Mouse (Mus musculus) hematopoietic stem cell, adult 5-6 weeks (primary cell): ENCODE data around the gene Map3k10. TPM values are rescaled to one million over a fixed set of nuclear protein-coding genes. Genes with fewer than 3 reads are reported as not detected.
A peak's percentile ranks its signal among the peaks of the same experiment; 100 is the strongest.

ENCODE experiments used
- ATAC-seq, 2 experiments: fragments of 125-278 bp in 1 of 2; replicated peaks in 1 of 2; 2 replicates each; pipeline ENCODE4 v1.8.0; 2016 to 2017; ENCODE audit warnings: inconsistent platforms in 2 of 2, mild to moderate bottlenecking in 2 of 2, moderate number of reproducible peaks in 2 of 2, low read depth in 1 of 2, moderate TSS enrichment in 1 of 2; ENCODE audit not compliant: low FRiP score in 2 of 2, poor library complexity in 2 of 2, severe bottlenecking in 2 of 2, insufficient read depth in 1 of 2, low TSS enrichment in 1 of 2
- total RNA-seq: library from RNA; stranded (forward); fragments of 172-1452, 232-1000 nt; gene quantifications from 2 replicates; pipeline ENCODE4 v1.2.3, GENCODE M21; 2017

Gene Map3k10
- 3.6 and 5.9 TPM in 2 replicates for total RNA-seq

DNA sequence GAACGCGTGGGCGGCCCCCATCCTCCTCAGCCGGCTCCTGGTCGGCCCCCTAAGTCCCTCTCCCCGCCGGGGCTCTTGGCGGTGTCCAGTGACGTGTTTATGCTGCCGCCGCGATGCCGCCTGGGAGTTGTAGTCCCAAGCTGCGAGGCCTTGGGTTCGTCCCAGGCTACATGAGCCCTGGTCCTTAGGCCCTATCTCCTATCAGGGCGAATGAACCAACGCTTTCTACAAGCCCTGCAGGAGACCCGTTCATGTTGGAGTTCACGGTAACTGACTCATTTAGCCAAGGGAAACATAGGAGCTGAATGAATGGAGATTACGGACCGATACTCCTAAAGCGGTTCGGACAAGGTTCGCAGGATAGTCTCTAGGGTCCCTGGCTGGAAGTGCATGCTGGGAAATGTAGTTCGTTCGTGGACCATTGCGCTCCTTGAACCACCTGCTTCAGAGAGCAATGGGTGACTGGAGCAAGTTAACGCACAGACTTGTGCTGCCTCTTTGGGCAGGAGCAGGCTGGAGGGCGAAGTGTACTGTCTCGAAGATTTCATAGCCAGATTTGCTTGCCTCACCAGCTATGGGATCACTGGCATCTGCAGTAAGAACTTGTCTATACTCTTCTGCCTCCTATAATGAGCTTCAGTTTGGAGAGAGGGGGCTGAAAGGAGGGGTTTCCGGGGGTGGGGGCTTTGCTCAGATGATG lies at the start of gene Map3k10:
TSS of gene Map3k10 (minus strand) at position 77 of the 700 bp plus-strand sequence.
- ATAC-seq, result peak; percentile 97 to 98

DNA sequence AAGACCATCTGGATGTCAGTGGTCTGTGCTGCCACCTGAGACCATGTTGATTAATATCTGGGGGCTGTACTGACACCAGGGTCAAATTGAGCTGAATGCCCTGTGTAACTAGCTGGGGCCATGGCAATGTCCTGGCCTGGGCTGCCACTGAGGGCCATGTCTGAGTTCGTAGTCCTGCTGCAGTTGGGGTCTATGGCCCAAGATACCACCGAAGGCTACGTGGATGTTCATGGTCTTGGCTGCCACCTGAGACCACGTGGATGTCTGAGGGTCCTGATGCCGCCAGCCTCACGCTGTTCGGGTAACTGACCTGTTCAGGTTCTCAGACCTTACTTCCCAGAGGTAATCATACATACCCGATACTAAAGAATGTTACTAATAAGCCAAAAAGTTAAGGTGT lies 47.6 kb upstream of the Map3k10 start:
- ATAC-seq, result no peak

DNA sequence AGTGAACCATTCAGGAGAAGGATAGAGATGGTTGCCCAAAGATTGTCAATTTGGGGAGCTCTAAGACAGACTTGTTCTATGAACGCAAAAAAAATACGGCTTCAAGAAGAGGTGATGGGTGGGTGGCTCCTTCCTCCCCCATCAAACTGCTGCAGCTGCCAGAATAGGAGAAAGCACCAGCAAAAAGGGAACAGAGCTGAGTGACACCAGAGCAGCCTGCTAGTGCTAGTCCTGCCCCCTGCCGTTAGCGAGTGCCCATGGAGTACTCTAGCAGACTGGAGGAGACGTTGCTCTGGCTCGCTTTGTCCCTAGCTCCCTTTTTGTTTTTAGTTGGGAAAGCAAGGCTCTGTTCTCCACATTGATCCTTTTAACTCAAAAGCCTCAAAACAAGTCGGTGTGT lies 36.0 kb upstream of the Map3k10 start:
- ATAC-seq, result no peak

DNA sequence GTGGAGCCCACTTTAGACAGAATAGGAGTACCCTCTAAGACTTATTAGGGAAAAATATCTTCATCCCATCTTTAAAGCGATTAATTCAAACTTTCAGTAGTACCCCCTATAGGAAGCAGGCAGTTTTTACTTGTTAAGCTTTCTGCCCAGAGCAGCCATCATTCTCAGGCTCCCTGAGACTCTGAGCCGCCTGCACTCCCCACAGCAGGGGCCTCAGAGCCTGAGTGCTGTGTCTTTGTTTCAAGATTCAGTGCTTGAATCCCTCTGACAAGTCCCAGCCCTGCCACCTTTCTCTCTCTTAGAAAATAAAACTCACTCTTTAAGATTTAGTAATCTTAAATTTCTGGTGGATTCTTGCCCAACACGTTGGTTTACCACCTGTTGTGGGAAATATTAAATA lies 22.3 kb upstream of the Map3k10 start:
- no peak for ATAC-seq

DNA sequence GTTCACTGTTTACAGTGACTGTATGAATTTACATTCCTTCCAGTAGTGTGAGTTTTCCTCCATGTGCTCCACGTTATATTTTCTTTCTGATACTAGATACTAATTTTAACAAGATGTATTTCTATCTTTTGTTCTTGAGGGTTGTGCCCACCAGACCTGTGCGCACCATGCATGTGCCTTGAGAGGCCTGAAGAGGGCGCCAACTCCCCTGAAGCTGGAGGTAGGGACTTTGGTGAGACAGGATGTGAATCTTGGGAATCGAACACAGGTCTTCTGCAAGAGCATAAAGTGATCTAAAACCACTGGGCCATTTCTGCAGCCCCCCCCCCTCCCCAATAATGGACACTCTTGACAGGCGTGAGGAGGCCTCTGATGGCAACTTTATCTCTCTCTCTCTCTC lies 16.7 kb upstream of the Map3k10 start:
- 0 out of 4 replicates have a peak, but pooled peaks of 1 of the 2 experiments have one; percentile 25 for ATAC-seq

DNA sequence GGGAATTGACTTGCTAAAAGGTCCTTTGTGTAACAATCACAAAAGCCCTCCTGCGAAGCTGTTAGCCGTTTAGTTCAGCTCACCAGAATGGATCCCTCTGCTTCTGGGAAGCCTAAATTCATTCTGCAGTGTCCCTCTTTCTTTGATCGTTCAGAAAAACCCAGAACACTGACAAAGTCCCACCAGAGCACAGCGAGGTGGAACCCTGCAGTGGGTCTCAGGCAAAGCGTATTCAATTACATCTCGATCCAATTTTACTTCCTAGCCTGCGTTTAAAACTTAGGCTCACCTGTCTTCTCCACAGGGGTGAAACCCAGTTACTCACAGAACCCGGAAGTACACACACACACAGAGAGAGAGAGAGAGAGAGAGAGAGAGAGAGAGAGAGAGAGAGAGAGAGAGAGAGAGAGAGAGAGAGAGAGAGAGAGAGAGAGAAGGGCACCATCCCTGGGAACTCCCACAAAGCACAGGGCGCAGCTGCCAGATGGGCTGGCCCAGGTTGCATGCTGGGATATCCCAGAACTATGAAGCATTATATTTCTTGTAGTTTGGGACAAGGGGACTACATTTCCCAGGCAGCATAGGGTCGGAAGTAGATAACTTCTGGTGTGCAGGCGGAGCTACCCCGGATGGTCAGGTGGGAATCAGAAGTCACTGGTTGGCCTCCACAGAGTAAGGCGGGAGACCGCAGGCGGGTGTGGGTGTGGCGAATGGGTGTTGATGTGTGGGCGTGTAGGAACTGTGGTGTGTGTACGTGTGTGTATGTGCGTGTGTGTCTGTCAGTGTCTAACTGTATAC lies 14.6 kb upstream of the Map3k10 start, which contains the start of gene Zfp607b:
TSS of gene Zfp607b (plus strand) at position 526 of the 798 bp plus-strand sequence.
- peak; percentile 98 to 99 for ATAC-seq

DNA sequence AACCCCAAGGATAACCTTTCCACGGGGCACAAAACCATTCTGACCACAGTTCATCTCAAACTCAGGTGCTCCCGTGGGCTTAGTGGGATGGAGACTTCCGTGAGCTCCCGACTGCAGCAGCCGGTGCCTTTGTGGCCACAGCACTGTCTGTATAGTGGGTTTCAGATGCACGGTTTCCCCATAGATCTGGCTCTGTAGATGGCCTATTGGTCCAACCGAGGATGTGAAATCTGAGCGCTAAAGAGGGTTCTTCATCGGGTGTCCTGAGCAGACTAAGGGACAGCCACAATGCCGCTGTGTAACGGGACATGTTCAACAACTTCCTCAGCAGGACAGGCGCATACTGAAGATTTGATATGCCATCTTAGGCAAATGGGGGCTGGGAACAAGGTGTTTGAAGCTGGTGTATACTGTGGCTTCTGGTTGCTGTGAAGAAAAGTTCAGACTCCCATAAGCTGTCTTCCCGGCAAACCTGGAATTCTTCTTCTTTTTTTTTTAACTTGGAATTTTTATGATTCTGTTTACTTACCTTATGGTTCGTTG lies 13.9 kb upstream of the Map3k10 start:
- no peak for ATAC-seq

DNA sequence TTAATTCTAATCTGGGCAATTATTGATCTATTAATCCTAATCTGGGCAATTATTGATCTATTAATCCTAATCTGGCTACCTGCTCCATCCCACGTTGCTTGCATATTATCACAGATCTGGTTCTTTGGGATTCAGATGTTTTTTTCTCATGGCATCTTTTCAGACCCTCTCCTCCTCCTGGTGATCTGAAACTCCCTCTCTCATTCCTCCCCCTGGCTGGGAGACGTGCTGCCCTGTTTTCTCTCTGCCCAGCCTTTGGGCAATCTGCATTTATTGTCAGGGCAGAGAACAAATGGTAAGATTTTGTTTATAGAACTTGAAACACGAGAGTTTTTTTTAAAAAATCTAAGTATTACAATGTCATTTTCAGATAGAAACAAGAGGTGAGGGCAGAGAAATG lies 13.4 kb upstream of the Map3k10 start:
- no peak for ATAC-seq

DNA sequence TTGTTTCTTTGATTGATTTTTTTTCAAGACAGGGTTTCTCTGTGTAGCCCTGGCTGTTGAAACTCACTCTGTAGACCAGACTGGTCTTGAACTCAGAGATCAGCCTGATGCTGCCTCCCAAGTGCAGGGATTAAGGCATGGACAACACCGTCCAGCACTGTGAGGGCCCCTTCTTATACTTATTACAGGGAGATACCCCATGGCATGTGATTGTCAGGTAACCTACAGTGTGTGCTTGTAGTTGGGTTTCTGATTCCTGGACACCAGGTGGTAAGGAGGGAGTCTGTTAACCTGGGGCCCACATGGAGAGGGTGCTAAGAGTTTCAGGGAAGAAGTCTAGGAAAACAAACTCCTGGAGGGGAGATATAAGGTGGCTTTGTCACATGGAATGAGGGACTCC lies 12.6 kb upstream of the Map3k10 start:
- ATAC-seq, result no peak

DNA sequence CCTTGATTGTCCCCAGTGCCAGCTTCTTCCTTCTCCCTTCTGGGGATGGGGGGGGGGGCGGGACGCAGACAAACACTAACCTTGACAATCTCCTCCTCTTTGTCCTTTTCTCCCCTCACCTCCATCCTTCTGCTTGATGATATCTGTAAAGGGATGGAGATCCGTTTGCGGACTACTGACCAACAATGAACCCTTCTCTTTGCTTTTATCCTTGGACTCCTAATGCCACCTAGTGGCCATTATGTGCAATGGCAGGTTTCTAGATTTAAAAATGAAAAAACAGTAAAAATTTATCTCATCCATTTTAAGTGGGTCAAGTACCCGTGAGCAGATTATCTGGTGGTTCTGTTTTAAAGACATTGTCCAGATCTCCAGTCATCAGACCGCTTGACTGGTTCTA lies 11.3 kb upstream of the Map3k10 start:
- no peak for ATAC-seq

DNA sequence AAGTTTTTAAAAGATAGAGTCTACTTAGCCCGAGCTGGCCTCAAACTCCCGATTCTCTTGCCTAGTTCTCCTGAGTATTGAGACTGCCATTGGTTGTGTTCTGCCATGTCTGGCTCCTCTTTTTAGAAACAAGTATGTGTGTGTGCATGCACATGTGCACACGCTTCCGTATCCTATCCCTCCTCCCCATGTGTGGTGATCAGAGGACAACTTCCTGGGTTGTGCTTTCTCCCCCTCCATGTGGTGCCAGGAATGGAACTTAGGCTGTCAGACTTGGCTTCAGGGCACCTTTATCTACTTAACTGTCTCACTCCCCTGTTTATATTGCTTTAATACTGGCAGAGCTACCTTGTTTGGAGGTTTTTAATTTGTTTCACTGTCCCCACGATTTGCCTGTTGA lies 10.8 kb upstream of the Map3k10 start:
- ATAC-seq, result no peak

DNA sequence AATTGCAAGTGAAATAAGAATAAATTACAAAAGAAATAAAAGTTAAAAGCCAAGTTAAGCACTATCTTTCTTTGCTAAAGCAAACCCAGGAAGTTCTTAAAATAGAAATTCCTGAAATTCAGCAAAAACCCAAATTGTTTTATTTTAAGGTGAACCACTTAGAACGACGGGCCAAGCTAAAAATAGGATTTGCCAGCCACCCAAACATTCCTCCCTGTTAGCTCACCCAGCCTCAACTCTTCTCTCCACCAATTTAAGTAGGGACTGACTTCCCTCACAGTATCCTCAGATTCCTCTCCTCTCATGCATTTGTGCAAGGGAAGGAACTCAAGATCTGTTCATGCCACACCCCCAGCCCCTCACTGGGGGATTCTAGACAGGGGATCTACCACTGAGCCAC lies 8.8 kb upstream of the Map3k10 start:
- no peak for ATAC-seq

DNA sequence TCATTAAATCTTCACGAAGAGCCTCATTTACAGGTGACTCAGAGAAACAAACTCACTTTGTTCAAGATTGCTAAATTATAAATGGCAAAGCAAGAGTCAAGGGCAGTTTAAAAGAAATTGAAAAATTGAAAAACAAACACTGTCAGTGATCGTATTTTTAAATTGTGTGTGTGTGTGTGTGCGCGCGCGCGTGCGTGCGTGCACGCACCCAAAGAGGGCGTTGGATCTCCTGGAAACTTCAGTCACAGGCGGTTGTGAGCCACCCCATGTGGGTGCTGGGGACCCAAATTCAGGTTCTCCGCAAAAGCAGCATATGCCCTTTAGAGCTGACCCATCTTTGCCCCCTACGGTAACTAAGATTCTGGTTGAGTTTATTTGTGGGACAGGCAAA lies 819 bp upstream of the Map3k10 start:
- no peak for ATAC-seq

DNA sequence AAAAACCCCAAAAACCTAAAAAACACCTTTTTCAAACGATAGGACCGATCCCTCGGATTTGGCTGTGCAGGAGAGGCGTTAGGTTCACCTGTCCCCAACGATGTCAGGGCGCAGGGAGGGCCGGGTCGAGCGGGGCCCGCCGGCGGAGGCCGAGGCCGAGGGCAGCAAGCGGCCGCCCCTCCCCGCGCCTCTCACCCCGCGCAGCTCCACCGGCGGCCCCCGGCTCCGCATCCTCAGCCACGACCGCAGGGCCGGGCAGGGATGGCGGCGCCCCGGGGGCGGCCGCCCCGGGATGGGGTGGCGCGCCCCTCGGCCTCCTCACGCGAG lies 240 bp downstream of the Map3k10 start:
- 0 out of 4 replicates have a peak, but pooled peaks of 1 of the 2 experiments have one; percentile 1 for ATAC-seq

DNA sequence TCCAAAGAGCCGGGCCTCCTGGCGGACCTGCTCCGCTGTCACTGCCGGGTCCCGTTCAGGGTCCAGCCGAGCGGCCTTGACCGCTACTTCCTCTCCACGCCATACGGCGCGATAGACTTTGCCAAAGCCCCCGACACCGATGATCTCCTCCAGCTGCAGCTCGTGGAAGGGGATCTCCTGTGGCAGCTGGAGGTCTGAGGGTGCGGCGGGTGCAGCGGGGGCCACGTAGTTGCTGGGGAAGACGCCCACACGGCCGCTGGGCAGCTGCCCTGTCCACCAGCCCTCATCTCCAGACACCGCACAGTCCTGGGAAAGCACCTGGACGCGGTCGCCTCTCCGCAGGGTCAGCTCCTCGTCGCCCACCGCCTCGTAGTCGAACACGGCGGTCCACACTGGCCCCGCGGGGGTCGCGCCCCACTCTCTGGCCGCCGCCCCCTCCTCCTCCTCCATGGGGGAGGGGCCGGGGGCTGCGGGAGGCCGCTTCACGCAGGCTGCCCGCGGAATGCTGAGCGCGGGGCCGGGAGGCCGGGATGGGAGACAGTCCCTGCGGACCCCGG lies 745 bp downstream of the Map3k10 start:
- peak in 1 of 2 experiments; percentile 16; a peak in 1 of 4 replicates for ATAC-seq

DNA sequence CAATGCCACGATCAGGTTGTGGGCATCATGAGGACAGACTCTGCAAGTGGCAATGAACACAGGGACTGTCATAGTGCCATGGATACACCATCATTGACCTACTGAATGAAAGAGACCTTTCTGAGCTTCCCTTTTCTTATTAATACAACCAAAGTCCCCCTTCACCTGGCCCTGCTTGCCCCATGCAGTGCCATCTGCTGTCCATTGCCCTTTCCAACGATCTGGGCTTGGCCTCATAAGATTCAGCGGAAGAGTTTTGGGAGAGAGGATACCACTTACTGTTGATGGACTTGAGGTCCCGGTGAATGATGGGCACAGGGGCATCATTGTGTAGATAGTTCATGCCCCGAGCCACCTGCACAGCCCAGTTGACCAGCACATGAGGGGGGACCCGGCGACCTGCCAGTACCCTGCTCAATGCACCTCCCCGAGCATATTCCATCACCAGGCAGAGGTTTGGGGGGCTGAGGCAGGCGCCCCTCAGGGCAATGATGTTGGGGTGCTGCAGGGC lies 1.3 kb downstream of the Map3k10 start:
- no peak for ATAC-seq

DNA sequence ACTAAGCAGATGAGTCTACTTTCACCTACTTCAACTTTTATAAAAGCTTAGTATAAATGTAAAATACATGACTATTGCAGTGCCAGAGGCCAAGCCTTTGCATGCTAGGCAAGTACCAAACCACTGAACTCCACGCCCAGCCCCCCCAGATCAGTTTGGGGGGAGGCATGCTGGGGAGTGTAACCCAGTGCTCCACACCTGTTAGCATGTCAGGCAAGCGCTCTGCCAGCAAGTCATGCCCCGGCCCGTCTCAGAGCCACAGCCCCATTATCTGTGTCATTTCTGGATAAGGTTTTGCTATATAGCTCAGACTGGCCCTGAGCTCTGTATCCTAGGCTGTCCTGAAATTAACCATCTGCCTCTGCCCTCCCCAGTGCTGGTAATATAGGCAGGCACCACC lies 12.4 kb downstream of the Map3k10 start:
- no peak for ATAC-seq
